Mouse (Mus musculus): ENCODE measurements around the gene Olfr1066. TPM values are rescaled to one million over a fixed set of nuclear protein-coding genes. Genes with fewer than 3 reads are reported as not detected.

The Olfr1066 gene
- not detected for polyA plus RNA-seq (2014; fragmentation: Illumina TruSeq; extraction: RNeasy Lipid Tissue Mini Kit (QIAGEN cat#74804); ENCODE audit: low read depth, low replicate concordance)

DNA sequence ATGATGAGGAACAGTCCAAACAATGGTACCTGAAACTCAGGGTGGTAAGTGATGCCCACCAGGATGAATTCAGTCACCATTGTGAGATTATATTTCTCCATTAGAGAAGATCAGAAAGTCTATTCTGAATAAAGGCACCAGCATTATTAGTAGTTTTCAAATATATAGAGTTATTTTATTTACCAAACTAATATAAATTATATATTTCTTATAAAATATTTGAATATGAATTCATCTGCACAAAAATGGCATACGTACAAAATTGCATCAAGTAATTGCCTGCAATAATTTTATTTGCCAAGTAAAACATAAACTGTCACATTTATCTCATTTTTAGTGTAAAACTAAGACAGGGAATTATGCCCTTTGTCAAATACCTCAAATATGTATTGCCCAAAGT lies at the start of gene Olfr1066:
Gene Olfr1066, minus strand, starts transcription at position 101 of the 400 bp plus-strand sequence.

DNA sequence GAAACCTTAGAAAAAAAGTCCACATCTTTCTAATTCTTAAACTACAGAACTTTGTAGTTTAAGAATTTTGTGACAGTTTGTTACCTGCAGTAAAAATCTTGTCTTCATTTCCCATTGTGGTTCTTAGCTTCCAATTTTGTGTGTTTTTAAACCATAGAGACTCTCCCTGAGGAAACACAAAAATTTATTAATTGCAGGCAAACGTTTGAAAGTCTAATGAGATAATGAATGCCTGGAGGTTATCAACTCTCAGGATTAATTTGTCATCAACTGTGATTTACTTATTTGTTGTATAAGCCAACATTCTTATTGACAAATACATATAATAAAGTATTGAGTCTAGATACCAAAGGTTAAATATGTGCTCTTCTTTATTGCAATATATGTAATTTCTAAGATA lies 31.2 kb upstream of the Olfr1066 start, which contains the start of gene Olfr228:
Gene Olfr228, minus strand, starts transcription at position 101 of the 400 bp plus-strand sequence.

DNA sequence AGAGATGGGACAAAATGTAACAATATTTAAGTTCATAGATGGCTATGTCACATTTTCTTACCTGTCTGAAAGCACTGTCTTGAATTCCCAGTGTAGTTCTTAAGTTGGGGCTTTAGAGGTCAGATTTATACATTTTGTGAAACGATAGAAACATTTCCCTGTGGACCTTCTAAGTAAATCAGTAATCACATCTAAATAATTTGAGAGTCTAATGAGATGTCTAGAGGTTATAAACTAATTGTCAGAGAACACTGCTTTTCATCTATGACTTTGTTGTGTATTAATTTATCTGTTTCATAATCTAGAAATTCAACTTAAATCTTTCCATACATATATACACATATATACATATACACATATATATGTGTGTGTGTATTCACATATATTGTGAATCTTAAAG lies 5.6 kb downstream of the Olfr1066 start, which contains the start of gene Olfr1065:
Gene Olfr1065, minus strand, starts transcription at position 101 of the 400 bp plus-strand sequence.

DNA sequence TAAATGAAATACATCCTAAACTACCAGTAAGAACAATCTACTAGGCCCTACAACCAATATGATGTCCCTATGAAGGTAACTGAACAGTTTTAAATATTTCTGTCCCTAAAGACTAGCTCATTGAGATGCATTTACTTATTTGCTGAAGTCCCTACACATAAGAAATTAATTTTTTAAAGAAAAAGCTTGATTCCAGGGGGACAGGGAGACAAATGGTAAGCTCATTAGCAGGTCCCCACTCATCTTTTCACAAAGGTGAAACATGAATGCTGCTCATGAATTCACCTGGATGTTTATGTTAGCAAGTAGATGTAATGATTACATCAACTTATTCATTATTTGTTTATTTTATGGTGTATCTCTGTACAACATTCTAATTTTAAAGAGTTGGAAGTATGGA lies 29.4 kb downstream of the Olfr1066 start, which contains the start of gene Olfr1062:
Gene Olfr1062, minus strand, starts transcription at position 101 of the 400 bp plus-strand sequence.

DNA sequence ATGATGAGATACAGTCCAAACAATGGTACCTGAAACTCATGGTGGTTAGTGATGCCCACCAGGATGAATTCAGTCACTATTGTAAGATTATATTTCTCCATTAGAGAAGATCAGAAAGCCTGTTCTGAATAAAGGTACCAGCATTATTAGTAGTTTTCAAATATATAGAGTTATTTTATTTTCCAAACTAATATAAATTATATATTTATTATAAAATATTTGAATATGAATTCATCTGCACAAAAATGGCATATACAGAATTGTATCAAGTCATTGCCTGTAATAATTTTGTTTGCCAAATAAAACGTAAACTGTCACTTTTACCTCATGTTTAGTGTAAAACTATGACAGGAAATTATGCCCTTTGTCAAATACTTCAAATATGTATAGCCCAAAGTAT lies 42.1 kb downstream of the Olfr1066 start, which contains the start of gene Olfr1061:
Gene Olfr1061, minus strand, starts transcription at position 101 of the 400 bp plus-strand sequence.

Other genes starting within 250 kb of the Olfr1066 start
- gene Olfr1046, start 237.0 kb downstream of the Olfr1066 start, polyA plus RNA-seq (2014; fragmentation: Illumina TruSeq; extraction: RNeasy Lipid Tissue Mini Kit (QIAGEN cat#74804); ENCODE audit: low read depth, low replicate concordance): not detected
- gene Olfr1047, start 224.9 kb downstream of the Olfr1066 start, polyA plus RNA-seq (2014; fragmentation: Illumina TruSeq; extraction: RNeasy Lipid Tissue Mini Kit (QIAGEN cat#74804); ENCODE audit: low read depth, low replicate concordance): not detected
- not detected for gene Olfr1048, start 216.0 kb downstream of the Olfr1066 start, polyA plus RNA-seq (2014; fragmentation: Illumina TruSeq; extraction: RNeasy Lipid Tissue Mini Kit (QIAGEN cat#74804); ENCODE audit: low read depth, low replicate concordance)
- gene Olfr1049, start 197.9 kb downstream of the Olfr1066 start, polyA plus RNA-seq (2014; fragmentation: Illumina TruSeq; extraction: RNeasy Lipid Tissue Mini Kit (QIAGEN cat#74804); ENCODE audit: low read depth, low replicate concordance): not detected
- gene Olfr1051, start 177.2 kb downstream of the Olfr1066 start, polyA plus RNA-seq (2014; fragmentation: Illumina TruSeq; extraction: RNeasy Lipid Tissue Mini Kit (QIAGEN cat#74804); ENCODE audit: low read depth, low replicate concordance): not detected
- not detected for gene Olfr1052, start 163.8 kb downstream of the Olfr1066 start, polyA plus RNA-seq (2014; fragmentation: Illumina TruSeq; extraction: RNeasy Lipid Tissue Mini Kit (QIAGEN cat#74804); ENCODE audit: low read depth, low replicate concordance)
- not detected for gene Olfr1053, start 141.0 kb downstream of the Olfr1066 start, polyA plus RNA-seq (2014; fragmentation: Illumina TruSeq; extraction: RNeasy Lipid Tissue Mini Kit (QIAGEN cat#74804); ENCODE audit: low read depth, low replicate concordance)
- not detected for gene Olfr1054, start 120.8 kb downstream of the Olfr1066 start, polyA plus RNA-seq (2014; fragmentation: Illumina TruSeq; extraction: RNeasy Lipid Tissue Mini Kit (QIAGEN cat#74804); ENCODE audit: low read depth, low replicate concordance)
- gene Olfr1055, start 106.0 kb downstream of the Olfr1066 start, polyA plus RNA-seq (2014; fragmentation: Illumina TruSeq; extraction: RNeasy Lipid Tissue Mini Kit (QIAGEN cat#74804); ENCODE audit: low read depth, low replicate concordance): not detected
- gene Olfr1056, start 93.8 kb downstream of the Olfr1066 start, polyA plus RNA-seq (2014; fragmentation: Illumina TruSeq; extraction: RNeasy Lipid Tissue Mini Kit (QIAGEN cat#74804); ENCODE audit: low read depth, low replicate concordance): not detected
- not detected for gene Olfr1057, start 77.9 kb downstream of the Olfr1066 start, polyA plus RNA-seq (2014; fragmentation: Illumina TruSeq; extraction: RNeasy Lipid Tissue Mini Kit (QIAGEN cat#74804); ENCODE audit: low read depth, low replicate concordance)
- gene Olfr1058, start 67.7 kb downstream of the Olfr1066 start, polyA plus RNA-seq (2014; fragmentation: Illumina TruSeq; extraction: RNeasy Lipid Tissue Mini Kit (QIAGEN cat#74804); ENCODE audit: low read depth, low replicate concordance): not detected
- not detected for gene Olfr1061, start 42.2 kb downstream of the Olfr1066 start, polyA plus RNA-seq (2014; fragmentation: Illumina TruSeq; extraction: RNeasy Lipid Tissue Mini Kit (QIAGEN cat#74804); ENCODE audit: low read depth, low replicate concordance)
- gene Olfr1062, start 29.5 kb downstream of the Olfr1066 start, polyA plus RNA-seq (2014; fragmentation: Illumina TruSeq; extraction: RNeasy Lipid Tissue Mini Kit (QIAGEN cat#74804); ENCODE audit: low read depth, low replicate concordance): not detected
- gene Olfr1065, start 5.7 kb downstream of the Olfr1066 start, polyA plus RNA-seq (2014; fragmentation: Illumina TruSeq; extraction: RNeasy Lipid Tissue Mini Kit (QIAGEN cat#74804); ENCODE audit: low read depth, low replicate concordance): not detected
- gene Olfr228, start 31.1 kb upstream of the Olfr1066 start, polyA plus RNA-seq (2014; fragmentation: Illumina TruSeq; extraction: RNeasy Lipid Tissue Mini Kit (QIAGEN cat#74804); ENCODE audit: low read depth, low replicate concordance): not detected
- gene Olfr1076, start 52.2 kb upstream of the Olfr1066 start, polyA plus RNA-seq (2014; fragmentation: Illumina TruSeq; extraction: RNeasy Lipid Tissue Mini Kit (QIAGEN cat#74804); ENCODE audit: low read depth, low replicate concordance): not detected
- gene Olfr1079, start 86.2 kb upstream of the Olfr1066 start, polyA plus RNA-seq (2014; fragmentation: Illumina TruSeq; extraction: RNeasy Lipid Tissue Mini Kit (QIAGEN cat#74804); ENCODE audit: low read depth, low replicate concordance): not detected
- not detected for gene Olfr1080, start 102.0 kb upstream of the Olfr1066 start, polyA plus RNA-seq (2014; fragmentation: Illumina TruSeq; extraction: RNeasy Lipid Tissue Mini Kit (QIAGEN cat#74804); ENCODE audit: low read depth, low replicate concordance)
- gene Olfr1082, start 142.7 kb upstream of the Olfr1066 start, polyA plus RNA-seq (2014; fragmentation: Illumina TruSeq; extraction: RNeasy Lipid Tissue Mini Kit (QIAGEN cat#74804); ENCODE audit: low read depth, low replicate concordance): not detected
- not detected for gene Olfr1084, start 183.5 kb upstream of the Olfr1066 start, polyA plus RNA-seq (2014; fragmentation: Illumina TruSeq; extraction: RNeasy Lipid Tissue Mini Kit (QIAGEN cat#74804); ENCODE audit: low read depth, low replicate concordance)
- gene Olfr1085, start 205.8 kb upstream of the Olfr1066 start, polyA plus RNA-seq (2014; fragmentation: Illumina TruSeq; extraction: RNeasy Lipid Tissue Mini Kit (QIAGEN cat#74804); ENCODE audit: low read depth, low replicate concordance): not detected
- gene Olfr1086, start 223.8 kb upstream of the Olfr1066 start, polyA plus RNA-seq (2014; fragmentation: Illumina TruSeq; extraction: RNeasy Lipid Tissue Mini Kit (QIAGEN cat#74804); ENCODE audit: low read depth, low replicate concordance): not detected
- gene Olfr1087, start 242.1 kb upstream of the Olfr1066 start, polyA plus RNA-seq (2014; fragmentation: Illumina TruSeq; extraction: RNeasy Lipid Tissue Mini Kit (QIAGEN cat#74804); ENCODE audit: low read depth, low replicate concordance): not detected

All from sigmoid colon, adult 10 weeks (tissue).